Mouse (Mus musculus): ENCODE measurements at regions not wholly inside any gene's neighbourhood (a gene's known extent, or its start where the extent isn't known, plus 50 kb on each side); places are given as distances from the start of the nearest gene placed in this dataset.

DNA sequence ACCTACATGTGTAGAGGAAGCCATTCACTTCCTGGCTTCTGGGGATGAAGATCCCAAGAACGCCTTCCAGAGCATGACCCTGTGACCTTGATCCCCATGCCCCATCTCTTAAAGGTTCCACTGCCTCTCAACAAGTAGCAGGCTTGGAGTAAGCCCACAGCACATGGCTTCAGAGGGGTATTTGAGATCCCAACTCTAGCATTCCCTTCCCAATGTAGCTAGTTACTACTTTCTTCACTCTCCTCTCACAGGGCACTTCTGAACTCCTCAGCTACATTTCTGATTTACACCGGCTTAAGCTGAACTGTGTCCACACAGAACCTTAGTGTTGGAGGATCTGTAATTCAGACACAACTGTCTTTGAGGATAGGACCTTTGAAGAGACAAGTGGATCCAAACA, 83.4 kb downstream of the Cbln1 start:
- TF ChIP-seq CTCF (IDR thresholded peaks at IDR 0.05; ENCODE audit: control insufficient read depth, insufficient read depth, insufficient replicate concordance, low read depth, low read length) (no peak), POLR2A (IDR thresholded peaks at IDR 0.05; ENCODE audit: control insufficient read depth, low read depth, low read length) (no peak)
